Mouse (Mus musculus) urinary bladder, adult 18-20 months (tissue): ENCODE data around the gene Aes.

Experiments used
- DNase-seq, 2 experiments: peaks; one replicate each; pipeline ENCODE4 v3.0.0; 2022; ENCODE audit warnings: low spot score in 2 of 2, mixed read lengths in 2 of 2

The Aes gene

GRCm38 (mm10) chr10:81559163-81559626 is at the start of gene Aes:
Aes (plus strand) TSS chr10:81559488.
- peak; percentile 74 to 79 for DNase-seq

GRCm38 (mm10) chr10:81510246-81510810 is 49.0 kb upstream of the Aes start:
- DNase-seq, result no peak

GRCm38 (mm10) chr10:81513798-81514197 is 45.5 kb upstream of the Aes start:
- no peak for DNase-seq

- DNase-seq, result no peak
Measured at GRCm38 (mm10) chr10:81517227-81517626, 42.1 kb upstream of the Aes start.

GRCm38 (mm10) chr10:81518546-81518945 is 40.7 kb upstream of the Aes start:
- peak in 1 of 2 experiments; percentile 55 for DNase-seq

GRCm38 (mm10) chr10:81519227-81519977 is 39.9 kb upstream of the Aes start:
- no peak for DNase-seq

- DNase-seq, result no peak
Measured at GRCm38 (mm10) chr10:81519978-81520365, 39.3 kb upstream of the Aes start.

GRCm38 (mm10) chr10:81523142-81523541 is 36.1 kb upstream of the Aes start:
- DNase-seq, result no peak

GRCm38 (mm10) chr10:81523570-81523969 is 35.7 kb upstream of the Aes start:
- DNase-seq, result no peak

GRCm38 (mm10) chr10:81524051-81524605 is 35.2 kb upstream of the Aes start, which contains the start of gene Gna15:
Gna15 (minus strand) TSS chr10:81524225.
- DNase-seq, result peak; percentile 69 to 72

GRCm38 (mm10) chr10:81525017-81525694 is 34.1 kb upstream of the Aes start:
- peak; percentile 67 to 70 for DNase-seq

GRCm38 (mm10) chr10:81526779-81527178 is 32.5 kb upstream of the Aes start:
- peak; percentile 76 to 92 for DNase-seq

- DNase-seq, result no peak
Measured at GRCm38 (mm10) chr10:81534826-81535225, 24.5 kb upstream of the Aes start.

- no peak for DNase-seq
Measured at GRCm38 (mm10) chr10:81536734-81537133, 22.6 kb upstream of the Aes start.

GRCm38 (mm10) chr10:81537429-81537828 is 21.9 kb upstream of the Aes start:
- no peak for DNase-seq

GRCm38 (mm10) chr10:81538321-81539048 is 20.8 kb upstream of the Aes start:
- no peak for DNase-seq

- no peak for DNase-seq
Measured at GRCm38 (mm10) chr10:81541363-81541762, 17.9 kb upstream of the Aes start.

- DNase-seq, result peak in 1 of 2 experiments; percentile 38
Measured at GRCm38 (mm10) chr10:81541803-81542202, 17.5 kb upstream of the Aes start.

- DNase-seq, result no peak
Measured at GRCm38 (mm10) chr10:81542727-81543460, 16.4 kb upstream of the Aes start.

GRCm38 (mm10) chr10:81543633-81544032 is 15.7 kb upstream of the Aes start:
- no peak for DNase-seq
